Mouse (Mus musculus) liver (tissue): ENCODE data around the gene Pdgfb.

Experiments
- DNase-seq: peaks from one replicate; pipeline ENCODE4 v3.0.0-alpha.2; 2020; ENCODE audit warnings: mixed read lengths

The Pdgfb gene

DNA sequence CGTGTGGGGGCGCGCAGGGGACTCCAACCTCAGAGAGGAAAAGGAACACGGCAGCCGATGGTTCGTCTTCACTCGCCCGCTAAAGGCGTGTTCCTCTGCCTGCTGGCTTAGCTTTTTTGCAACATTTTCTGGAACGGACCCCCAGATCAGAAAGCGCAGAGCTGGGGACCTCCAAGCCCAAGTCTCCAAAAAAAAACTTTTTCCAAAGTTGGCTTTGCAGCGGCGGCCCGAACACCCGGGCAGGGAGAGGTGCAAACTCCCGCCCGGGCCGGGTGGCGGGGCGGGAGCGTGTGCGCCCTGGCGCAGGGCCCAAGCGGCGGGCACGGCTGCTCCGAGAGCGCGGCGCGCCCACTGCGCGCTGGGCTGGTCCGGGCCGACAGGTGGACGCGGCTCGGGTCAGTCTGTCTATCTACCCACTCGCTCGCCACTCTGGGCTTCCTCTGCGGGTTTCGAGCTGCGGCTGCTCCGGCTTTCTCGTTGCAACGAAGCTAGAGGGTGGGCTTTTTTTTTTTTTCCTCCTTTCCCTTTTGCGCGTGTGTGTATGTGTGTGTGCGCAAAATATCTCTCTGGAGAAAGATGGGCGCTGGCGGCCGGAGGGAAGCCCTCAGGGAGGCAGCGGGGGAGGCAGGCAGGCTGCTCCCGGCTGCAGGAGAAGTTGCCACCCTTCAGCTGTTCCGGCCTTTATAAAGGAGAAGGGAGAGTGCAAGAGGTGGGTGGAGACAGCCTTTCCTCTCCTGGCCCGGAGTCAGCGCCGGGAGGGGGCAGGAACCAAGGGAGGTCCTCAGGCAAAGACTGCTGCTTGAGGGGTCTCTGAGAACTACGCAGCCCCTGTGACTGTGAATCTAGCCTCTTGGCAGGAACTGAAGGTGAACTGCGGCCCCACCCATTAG is at the start of gene Pdgfb:
Pdgfb (minus strand) TSS at position 657 of the 890 bp plus-strand sequence.
- DNase-seq: peak; percentile 45

- DNase-seq: no peak
Observed at GRCm38 (mm10) chr15:80062821-80063220, 48.0 kb upstream of the Pdgfb start.

DNA sequence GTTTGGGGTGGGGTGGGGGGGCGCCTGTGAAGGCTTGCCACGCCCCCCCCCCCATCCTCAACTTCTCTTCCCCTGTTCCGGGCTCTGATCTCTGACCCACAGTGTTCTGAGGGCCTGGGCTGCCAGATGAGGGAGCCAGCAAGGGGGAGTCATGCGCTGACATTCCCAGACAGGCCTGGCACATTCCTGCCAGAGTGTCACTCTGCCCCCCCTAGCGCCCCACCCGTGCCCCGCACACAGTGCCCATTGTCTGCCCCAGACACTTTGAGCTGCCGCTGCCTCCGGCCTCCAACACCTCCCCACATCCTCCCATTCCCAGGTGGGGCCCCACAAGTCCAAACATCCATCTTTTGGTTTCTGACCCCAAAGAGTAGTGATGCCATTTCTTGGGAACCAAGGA is 47.6 kb upstream of the Pdgfb start:
- no peak for DNase-seq

DNA sequence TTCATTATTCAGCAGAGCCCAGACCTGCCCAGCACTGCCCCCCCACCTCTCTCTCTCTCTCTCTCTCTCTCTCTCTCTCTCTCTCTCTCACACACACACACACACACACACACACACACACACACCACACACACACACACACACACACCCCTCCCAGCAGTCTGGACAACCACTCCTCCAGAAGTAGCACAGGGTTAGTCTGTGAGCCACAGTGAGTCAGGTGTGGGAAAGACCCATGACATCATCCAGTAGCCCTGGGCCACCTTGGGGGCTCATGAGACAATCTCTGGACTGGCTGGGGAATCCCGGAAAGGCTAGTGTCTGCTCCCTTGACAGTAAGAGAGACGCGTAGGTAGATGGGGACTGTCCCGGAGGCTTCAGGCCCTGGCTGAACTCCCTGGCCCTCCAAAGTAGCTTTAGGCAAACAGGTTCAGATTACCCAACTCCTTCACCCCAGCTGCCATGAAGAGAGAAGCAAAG is 46.3 kb upstream of the Pdgfb start:
- no peak for DNase-seq

- no peak for DNase-seq
Observed at GRCm38 (mm10) chr15:80060356-80061070, 45.7 kb upstream of the Pdgfb start.

DNA sequence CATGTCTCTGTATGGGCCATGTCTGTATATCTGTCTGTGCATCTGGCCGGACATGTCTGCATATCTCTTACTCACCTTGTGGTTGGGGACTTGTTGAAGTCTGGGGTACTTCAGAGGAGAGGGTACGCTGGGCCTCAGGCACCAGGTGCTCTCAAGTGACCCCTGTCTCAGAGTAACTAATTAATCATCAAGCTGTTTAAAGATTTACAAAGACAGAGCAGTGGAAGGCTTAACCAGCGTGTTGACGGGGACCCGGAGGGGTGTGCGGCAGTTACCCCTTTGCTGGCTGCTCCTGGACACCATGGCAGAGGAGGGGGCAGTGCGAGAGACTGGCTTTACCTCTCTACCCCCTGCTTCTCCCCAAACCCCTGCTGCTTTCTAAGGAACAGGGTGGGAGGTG is 44.8 kb upstream of the Pdgfb start:
- DNase-seq: no peak

- DNase-seq: no peak
Observed at GRCm38 (mm10) chr15:80058151-80058550, 43.4 kb upstream of the Pdgfb start.

DNA sequence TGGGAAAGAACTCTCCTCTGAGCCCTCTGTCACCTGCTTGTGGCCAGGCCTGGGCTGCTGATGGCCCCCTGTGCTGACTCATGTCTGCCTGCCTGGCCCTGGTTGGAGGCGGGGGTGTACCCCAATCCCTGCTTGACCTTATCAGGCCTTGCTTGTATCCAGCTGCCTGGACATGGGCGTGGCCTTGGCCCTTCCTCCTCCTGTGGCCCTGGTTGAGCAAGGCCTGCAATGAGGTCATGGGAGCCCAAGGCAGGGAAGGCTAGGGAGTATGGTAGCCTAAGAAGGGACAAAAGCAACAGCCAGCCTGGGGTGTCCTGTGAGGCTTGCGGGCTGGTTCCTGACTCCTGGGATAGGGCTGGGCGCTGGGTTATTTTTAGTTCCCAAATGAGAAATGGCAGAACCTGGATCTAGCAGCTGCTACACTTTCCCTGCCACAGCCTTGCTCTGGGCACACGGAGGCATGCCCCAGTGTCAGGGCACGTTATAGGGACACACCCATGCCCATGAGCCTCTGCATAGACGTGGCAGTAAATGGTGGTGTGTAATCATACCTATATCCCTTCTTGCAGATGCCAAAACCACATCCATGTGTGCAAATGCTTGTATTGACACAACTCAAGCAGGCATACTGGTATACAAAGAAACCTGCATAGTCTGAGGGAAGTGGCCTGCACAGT is 39.4 kb upstream of the Pdgfb start:
- DNase-seq: peak; percentile 67

DNA sequence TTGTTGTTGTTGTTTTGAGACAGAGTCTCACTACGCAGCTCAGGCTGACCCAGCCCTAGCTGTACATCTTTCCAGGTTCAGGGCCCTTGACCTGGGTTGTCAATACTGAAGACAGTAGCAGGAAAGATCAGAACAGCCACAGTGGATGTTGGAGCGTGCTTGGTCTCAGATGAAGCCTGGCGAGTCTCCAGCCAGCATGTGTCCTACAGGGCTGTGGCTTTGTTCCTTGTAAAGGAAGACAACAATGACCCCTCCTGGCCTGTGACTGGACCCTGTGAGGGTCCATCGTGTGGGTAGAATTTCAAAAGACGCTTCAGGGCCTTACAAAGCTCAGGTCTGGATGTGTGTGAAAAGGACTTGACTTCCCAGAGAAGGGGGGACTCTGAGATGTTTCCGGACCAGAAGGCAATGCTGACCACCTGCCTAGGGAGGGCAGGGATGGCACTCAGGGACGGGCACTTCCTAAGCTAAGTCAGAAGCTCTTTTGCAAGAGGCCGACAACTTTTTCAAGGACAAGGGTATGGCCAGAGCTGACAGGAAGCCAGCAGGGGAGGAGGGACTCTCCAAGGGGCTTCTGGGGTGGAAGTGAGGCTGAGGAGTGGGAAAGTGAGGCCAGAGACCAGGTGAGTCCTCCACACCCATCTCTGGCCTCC is 38.7 kb upstream of the Pdgfb start:
- no peak for DNase-seq

DNA sequence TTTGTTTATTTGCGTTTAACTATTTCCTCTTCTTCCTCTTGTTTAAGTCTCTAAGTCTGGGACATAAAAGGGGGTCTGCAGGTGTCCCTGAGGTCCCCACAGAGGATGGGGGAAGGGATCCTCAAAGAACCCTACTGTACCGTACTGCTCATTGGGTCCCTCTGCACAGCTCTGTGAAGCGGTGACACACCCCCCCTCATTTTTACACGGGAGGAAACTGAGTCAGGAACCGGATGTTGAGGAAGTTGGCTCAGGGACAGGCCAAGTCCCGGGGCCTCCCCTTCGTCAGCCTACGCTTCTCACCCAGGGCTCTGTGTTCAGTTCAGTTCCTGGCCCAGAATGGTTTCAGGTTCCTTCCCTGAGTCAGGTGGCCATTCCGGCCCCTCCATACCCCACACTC is 37.0 kb upstream of the Pdgfb start:
- no peak for DNase-seq

DNA sequence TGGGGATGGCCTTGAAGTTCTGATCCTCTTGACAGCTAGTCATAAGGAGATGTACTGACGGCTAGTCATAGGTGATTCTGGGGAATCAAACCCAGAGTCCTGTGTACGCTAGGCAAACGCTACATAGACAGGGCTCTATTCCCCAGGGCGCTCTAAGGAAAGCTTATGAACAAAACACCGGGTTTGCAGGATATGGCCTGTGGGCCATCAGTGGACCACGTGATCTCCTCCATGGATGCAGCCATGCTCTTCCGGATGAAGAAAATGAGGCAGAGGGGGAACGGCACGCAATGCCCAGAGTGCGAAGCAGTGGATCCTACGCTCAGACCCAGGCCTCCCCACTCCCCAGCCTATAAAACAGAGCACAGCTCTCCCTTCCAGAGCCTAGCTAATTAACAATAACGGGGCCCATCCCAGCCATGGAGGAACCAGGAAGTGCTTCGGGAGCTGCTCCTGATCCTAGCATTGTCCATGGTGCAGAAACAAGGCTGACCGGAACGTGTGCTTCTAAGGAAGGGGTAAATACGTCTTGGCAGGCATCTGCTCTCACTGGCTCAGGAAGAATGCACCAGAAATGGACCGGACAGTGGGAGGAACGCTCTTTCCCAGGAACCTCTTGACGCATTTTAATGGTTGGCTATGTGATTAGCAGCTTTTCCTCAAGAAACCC is 36.5 kb upstream of the Pdgfb start:
- DNase-seq: no peak

DNA sequence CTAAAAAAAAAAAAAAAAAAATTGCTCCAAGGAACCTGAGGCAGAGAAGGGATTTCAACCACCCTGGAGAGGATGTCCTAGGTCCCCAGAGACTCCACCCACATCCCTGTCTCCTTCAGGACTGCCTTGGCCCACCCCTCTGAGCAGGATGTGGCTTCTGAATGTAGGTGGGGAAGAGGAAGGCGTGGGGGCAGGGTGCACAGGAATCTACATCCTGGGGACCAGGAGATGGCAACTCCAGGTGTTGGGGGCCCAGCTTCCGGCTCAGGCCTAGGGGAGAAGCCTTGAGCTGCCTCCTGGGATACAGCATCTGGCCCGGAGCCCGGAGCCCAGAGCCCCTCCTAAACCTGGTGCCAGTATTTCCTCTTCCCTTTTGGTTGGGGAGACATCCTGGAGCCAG is 35.3 kb upstream of the Pdgfb start:
- no peak for DNase-seq

DNA sequence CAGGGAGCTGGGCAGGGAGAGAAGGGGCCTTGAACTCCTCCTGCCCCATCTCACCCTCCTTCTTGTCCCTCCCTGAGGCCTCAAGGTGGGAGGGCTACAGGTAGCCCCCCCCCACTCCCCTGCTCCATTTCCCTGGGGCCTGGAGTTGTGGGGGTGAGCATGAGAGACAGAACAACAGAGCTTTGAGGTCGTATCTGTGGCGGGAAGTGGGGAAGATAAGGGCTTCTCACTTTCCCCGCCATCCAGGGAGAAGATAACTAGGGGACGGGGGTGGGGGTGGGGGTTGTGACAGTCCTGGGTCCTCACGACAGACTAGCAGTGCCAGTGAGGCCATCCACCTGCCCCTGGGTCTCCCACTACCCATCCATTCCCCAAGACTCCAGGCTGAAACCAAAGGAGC is 33.2 kb upstream of the Pdgfb start:
- no peak for DNase-seq

DNA sequence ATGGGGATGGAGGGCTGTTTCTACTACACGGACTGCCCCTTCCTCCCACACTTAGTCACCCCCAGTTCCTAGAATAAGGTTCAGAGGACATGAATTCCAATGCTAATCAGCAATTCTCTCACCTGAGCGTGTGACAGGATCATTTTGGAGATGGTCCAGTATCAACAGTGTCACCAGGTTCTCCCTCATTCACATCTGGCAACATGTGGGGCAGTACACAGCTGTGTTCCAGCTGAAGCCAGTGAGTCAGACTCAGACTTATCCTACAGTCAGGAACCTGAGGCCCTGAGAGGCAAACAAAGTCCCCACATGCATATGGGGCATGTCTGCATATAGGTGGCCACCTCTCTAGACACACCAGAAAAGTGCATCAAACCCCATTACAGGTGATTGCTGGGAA is 32.5 kb upstream of the Pdgfb start:
- DNase-seq: no peak

DNA sequence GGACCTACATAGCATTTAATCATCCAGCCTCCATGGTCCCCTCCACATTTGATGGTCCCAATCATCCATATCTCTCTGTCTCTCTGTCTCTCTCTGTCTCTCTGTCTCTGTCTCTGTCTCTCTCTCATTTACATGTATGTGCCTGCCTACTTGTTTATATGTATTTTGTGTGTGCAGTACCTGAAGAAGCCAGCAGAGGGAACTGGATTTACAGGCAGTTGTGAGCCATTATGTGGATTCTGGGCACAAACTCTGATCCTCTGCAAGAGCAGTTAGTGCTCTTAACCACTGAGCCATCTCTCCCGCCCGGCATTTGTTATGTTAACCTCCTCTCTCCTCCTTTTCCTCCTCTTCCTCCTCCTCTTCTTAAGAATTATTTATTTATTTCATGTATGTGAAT is 31.0 kb upstream of the Pdgfb start:
- no peak for DNase-seq

DNA sequence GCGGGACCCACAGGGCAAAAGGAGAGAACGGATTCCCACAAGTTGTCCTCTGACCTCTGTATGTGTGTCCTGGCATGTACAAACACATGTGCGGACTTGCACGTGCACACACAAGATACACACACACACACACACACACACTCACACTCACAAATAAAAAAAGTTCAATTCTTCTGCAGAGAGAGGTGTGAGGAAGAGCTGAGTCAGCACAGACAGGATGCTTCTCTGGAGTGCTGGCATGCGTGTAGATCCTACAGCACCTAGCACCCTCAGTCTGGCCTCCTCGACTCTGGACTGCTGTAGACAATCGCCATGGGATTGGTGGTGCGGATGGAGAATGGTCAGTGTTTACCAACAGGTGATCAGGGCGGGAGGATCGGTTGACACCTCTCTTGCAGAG is 29.5 kb upstream of the Pdgfb start:
- no peak for DNase-seq

- no peak for DNase-seq
Observed at GRCm38 (mm10) chr15:80042152-80042551, 27.4 kb upstream of the Pdgfb start.

GRCm38 (mm10) chr15:80038110-80038391 is 23.3 kb upstream of the Pdgfb start:
- no peak for DNase-seq

- DNase-seq: no peak
Observed at GRCm38 (mm10) chr15:80037255-80038109, 22.7 kb upstream of the Pdgfb start.

GRCm38 (mm10) chr15:80035341-80035885 is 20.6 kb upstream of the Pdgfb start:
- DNase-seq: no peak

DNA sequence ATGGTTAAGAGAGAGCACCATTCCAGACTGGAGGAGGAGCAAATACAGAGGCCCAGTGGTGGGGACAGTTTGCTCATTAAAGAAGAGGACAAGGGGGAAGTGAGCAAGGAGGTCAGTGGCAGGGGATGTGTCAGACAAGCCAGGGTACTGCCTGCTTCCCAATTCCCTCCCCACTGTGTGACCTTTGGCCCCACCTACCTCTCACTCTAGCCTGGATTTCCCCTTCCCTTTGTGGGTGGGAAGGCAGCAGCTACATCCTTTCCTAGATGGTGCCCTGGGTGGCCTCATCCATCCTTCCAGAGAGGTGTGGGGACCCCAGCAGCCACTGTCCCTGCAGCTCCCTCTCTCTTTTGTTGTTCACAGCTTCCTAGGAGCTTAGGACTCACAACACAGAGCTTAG is 20.1 kb upstream of the Pdgfb start:
- no peak for DNase-seq
